Mouse (Mus musculus) bone marrow macrophage, adult 2 months (primary cell): ENCODE data around the gene Nsrp1.

Experiments used
- CTCF ChIP-seq: IDR thresholded peaks from 2 replicates; pipeline ENCODE4 v1.5.1; 2012; ENCODE audit warnings: low read depth, mild to moderate bottlenecking, low read length, moderate library complexity
- POLR2A ChIP-seq: IDR thresholded peaks from 2 replicates; pipeline ENCODE4 v1.6.1; 2012; ENCODE audit warnings: mild to moderate bottlenecking, low read depth, low read length, borderline replicate concordance

DNA sequence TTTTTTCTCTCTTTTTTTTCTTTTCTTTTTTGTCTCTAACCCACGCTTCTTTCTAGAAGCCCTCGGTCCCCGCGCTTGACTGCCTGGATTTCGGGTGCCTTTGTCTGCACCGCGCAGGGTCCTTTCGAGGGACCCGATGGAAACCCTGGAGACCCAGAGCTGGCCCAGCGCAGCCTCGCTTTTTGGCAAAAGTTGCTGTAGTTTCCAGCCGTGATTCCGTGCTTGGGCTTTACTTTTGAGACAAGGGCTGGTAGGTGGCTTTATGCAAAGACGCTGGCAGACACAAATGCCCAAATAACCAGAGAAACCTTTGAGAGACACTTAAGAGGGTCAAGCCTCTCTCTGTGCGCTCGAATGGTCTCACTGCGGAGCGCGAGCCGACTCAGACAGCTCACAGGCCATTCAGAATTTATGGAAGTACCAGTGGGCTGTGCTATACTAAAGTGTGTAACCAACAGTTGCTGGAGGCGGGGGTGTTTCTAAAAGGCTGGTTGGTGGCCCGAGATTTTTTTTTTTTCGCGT, 79.5 kb downstream of the Nsrp1 start:
- TF ChIP-seq POLR2A (no peak), CTCF (no peak)
